Mouse (Mus musculus) layer of hippocampus, adult 9-10 months (tissue): ENCODE results near the gene Cdip1.
"Not testable (repeated sequence)": the region's sequence is repeated elsewhere in the genome, so short reads cannot be mapped to it uniquely, and the experiment has no call there.

Experiments
- DNase-seq: peaks from one replicate; pipeline ENCODE4 v3.0.0; 2022; ENCODE audit warnings: low spot score

The Cdip1 gene

GRCm38 (mm10) chr16:4789810-4790559 lies at the start of gene Cdip1:
Gene Cdip1, minus strand, starts transcription at chr16:4790292.
- peak; percentile 96 for DNase-seq

- DNase-seq: no peak
These were observed 49.5 kb upstream of the Cdip1 start for GRCm38 (mm10) chr16:4839552-4839951.

GRCm38 (mm10) chr16:4837631-4838030 lies 47.5 kb upstream of the Cdip1 start:
- no peak for DNase-seq

DNA sequence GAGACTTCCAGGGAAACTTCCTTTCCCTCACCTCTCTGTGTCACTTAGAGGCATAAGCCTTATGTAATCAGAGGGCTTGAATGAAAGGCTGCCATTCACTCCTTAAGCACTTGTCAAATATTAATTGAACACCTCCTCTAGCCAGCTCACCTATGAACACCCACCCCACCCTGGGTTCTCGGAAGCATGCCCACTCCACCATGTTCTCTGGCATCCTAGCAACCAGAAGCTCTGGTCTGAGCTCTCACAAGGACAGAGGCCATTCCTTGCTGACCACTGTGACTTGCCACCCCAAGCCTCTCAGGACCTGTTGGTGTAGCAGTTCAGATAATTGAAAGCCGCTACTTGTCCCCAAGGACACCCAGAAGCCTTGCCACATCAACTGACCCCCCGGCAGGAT lies 45.1 kb upstream of the Cdip1 start, which contains the start of gene 4930562C15Rik:
TSS of gene 4930562C15Rik (plus strand) at position 226 of the 400 bp plus-strand sequence.
- DNase-seq: no peak

- DNase-seq: peak; percentile 27
These were observed 43.8 kb upstream of the Cdip1 start for GRCm38 (mm10) chr16:4833858-4834257.

- no peak for DNase-seq
These were observed 41.7 kb upstream of the Cdip1 start for GRCm38 (mm10) chr16:4831650-4832419.

DNA sequence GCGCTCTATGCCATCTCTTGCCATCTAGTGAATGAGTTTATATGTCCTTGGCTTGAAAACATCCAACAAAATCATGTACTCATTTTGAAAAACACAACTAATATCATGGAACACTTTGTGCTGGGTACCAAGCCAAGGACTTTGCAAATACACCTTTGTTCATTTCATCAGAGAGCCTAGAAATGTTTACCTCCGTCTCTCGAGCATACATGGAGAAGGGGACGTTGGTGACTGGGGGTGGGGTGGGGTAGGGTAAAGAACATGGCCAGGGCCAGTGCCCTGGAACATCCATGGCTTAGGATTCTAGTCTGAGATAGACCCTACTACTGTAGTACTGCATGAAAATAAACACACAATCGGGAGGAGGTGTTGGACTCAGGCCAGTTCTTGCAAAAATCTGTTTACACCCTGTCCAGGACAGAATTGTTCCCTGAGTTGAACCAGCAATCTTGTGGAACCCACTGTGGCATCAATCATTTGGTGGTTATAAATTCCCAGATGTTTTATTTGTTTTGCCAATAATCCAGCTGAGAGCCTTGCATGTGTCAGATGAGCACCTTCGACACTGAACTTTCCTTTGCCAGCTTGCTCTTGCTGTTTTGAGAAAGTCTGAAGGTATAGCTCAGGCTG lies 39.3 kb upstream of the Cdip1 start:
- no peak for DNase-seq

DNA sequence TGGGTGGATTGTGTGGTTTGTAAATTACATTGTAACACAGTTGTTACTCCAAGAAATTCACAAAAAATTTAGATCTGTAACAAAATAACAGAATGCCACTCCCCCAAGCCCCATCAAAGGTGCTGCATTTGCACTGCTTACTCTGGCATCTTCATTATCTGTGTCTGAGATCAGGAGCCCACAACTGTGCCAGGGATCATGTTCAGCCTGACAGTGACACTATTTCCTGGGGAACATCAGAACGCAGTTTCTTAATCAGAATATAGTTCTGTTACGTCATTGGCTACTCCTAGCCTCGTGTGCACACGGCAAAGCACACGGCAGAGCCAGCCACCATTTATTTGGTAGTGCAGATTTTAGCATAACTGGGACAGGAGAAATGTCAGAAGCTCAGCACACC lies 37.5 kb upstream of the Cdip1 start:
- no peak for DNase-seq

DNA sequence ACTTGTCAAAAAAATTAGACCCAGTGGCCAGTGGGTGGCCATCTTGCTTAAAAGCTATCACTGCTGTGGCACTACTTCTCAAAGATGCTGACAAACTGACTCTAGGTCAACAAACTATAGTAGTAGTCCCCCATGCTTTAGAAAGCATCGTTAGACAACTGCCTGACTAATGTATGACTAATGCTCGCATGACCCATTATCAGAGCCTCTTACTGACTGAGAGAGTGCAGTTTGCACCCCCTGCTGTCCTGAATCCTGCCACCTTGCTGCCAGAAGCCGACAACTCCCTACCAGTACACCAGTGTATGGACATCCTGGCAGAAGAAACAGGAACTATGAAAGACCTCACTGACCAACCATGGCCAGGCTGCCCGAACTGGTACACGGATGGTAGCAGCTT lies 34.4 kb upstream of the Cdip1 start:
- not testable (repeated sequence) for DNase-seq

- DNase-seq: no peak
These were observed 28.3 kb upstream of the Cdip1 start for GRCm38 (mm10) chr16:4818349-4818748.

- DNase-seq: no peak
These were observed 6.5 kb upstream of the Cdip1 start for GRCm38 (mm10) chr16:4796631-4797030.

- no peak for DNase-seq
These were observed 1.2 kb upstream of the Cdip1 start for GRCm38 (mm10) chr16:4791332-4791731.

GRCm38 (mm10) chr16:4789311-4789768 lies 752 bp downstream of the Cdip1 start:
- no peak for DNase-seq

GRCm38 (mm10) chr16:4788176-4788575 lies 1.9 kb downstream of the Cdip1 start:
- DNase-seq: no peak

DNA sequence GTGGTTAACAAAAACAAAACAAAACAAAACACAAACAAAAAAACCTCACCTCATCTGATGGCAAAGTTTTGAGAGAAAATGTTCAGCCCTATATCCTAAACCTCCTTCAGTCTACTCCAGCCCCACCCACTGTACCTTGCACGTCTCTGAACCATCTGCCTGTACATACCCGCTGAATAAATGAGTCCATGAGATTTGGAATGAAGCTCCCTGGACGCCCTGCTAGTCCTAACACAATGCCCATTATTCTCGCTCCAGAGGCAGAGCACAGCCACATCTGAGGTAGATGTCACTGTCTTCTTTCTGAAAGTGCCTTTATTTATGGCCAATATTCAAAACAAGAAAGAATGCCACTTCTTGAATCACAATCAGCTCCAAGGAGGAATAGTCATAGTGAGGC lies 4.4 kb downstream of the Cdip1 start:
- DNase-seq: no peak

- no peak for DNase-seq
These were observed 7.6 kb downstream of the Cdip1 start for GRCm38 (mm10) chr16:4782515-4782914.

- DNase-seq: no peak
These were observed 8.4 kb downstream of the Cdip1 start for GRCm38 (mm10) chr16:4781524-4782196.

- no peak for DNase-seq
These were observed 11.2 kb downstream of the Cdip1 start for GRCm38 (mm10) chr16:4778940-4779339.

- no peak for DNase-seq
These were observed 12.0 kb downstream of the Cdip1 start for GRCm38 (mm10) chr16:4777905-4778609.

GRCm38 (mm10) chr16:4777171-4777904 lies 12.8 kb downstream of the Cdip1 start:
- no peak for DNase-seq
